Mouse (Mus musculus) cerebellum, adult 18-20 months (tissue): ENCODE data around the gene Arhgdia.

Experiments
- DNase-seq, 2 experiments: peaks; one replicate each; pipeline ENCODE4 v3.0.0; 2021

Arhgdia gene

DNA sequence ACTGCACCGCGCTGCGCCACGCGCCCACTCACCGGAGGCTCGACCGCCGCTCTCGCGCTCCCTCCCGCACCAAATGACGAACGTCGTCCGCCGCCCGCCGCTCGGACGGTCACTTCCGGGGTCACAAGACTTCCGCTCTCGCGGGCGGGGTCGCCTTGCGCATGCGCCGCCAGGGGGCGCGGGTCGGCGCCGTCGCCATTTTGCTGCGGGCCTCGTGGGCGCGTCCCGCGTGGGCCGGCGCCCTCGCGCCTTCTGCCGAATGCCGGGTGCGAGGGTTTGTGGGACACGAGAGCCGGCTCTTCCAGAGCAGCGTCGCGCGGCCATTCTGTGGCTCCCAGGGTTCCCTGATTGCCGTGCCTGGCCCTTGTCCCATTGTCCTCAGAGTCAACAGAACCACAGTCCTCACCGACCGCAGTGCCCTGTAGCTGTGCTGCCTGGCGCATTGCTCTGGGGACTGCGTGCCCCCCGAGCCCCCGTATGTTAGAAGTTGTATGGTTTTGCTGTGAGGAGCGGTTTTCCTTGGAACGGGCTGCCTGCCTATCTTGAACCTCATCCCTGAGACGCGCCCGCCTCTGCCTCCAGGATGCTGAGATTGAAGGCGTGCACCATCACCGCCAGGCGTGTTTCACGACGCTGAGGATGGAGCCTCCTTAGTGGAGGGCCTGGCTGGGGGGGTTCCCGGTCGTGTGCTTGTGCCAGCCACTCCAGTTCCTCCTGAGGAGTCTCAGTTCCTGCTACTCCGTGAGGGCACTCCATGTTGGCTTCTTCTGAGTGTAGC lies at the start of gene Arhgdia:
Arhgdia (minus strand) TSS at position 135 of the 778 bp plus-strand sequence.
- DNase-seq = peak; percentile 83 to 92

GRCm38 (mm10) chr11:120630401-120630871 lies 49.0 kb upstream of the Arhgdia start:
- no peak for DNase-seq

GRCm38 (mm10) chr11:120629911-120630310 lies 48.5 kb upstream of the Arhgdia start:
- peak in 1 of 2 experiments; percentile 32 for DNase-seq

DNA sequence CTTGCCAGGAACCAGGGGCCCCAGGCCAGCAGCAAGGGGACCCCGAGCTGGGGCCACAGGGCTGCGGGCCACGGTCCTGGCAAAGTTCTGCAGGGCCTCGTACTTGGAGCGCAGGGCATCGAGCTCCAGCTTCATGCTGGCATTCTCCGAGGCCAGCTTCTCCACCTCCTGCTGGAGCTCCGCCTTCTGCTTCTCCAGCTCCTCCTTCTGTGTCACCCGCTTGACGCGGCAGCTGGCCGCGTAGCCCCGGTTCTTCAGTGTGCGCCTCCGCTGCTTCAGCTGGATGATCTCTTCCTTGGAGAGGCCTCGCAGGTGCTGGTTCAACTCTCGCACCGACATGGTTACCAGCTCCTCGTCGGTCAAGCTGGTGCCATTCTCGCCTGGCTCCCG lies 47.9 kb upstream of the Arhgdia start:
- DNase-seq = peak in 1 of 2 experiments; percentile 25

DNA sequence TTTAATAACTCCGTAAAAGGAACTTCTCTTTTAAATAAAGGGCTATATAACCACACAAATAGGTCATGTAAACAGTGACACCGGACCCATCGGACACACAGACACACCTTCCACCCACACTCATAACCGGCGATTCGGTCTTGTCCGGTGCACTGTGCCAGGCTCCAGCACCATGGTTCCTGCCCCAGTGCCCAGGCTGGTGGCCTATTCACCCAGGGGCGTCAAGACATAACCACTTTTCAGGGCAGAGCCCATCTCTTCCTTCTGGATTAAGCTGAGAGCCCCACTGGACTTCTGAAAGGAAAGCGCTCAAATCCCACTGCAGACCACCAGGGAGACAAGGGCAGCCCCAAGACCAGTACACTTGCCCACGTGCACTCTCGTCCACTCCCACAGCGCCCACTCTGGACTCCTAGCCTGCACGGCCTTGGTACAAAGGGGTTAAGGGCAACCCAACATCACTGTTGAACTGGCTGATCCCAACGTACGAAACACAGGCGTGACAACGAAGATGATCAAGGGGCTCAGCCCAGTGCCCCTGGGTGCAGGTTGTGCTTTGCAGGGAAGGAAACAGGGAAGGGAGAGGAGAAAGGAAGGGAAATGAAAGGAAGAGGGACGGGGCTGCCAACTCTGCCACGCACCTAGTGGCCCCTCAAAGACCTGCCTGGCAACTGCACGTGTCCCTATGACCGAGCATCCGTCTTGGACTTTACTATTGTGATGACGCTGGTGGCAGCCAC lies 47.3 kb upstream of the Arhgdia start:
- no peak for DNase-seq

DNA sequence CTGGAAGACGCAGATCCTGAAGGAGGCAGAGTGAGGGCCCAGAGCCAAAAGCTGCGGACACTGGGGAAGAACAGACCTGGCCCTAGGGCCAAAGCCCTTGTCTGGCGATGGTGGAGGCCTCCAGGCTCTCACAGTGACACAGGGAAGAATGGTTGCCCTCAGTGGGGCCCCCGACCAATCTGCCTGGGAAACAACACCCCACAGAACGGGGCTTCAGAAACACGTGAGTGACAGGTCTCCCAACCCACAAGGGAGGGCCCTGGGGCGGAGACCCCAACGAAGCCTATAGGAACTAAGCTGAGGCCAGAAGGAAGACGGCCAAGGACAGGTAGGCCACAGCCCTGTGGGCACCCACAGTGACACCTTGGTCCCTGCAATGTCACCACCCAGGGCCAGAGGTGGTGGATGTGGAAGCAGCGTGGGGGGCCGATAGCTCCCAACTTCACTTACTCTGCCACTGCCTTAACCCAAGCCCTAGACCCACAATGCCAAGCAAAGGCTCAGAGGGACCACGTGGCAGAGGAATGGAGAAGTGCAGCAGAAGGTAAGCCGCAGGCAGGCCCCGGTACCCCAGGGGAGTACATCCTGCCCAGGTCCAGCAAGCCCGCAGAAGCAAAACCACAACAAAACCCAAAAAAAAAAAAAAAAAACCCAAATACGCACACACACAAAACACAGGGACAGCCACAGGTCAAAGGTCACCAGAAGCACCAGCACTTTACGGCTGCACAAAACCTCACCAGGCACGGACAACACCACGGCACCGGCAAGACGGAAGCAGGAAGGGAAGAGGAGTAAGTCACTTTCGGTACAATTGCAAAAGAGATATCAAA lies 46.3 kb upstream of the Arhgdia start:
- DNase-seq = peak in 1 of 2 experiments; percentile 19

GRCm38 (mm10) chr11:120626785-120627467 lies 45.5 kb upstream of the Arhgdia start:
- no peak for DNase-seq

GRCm38 (mm10) chr11:120625152-120625775 lies 43.8 kb upstream of the Arhgdia start, which contains the start of gene Sirt7:
Gene Sirt7 (minus strand): TSS chr11:120625240.
- no peak for DNase-seq

- peak; percentile 87 to 90 for DNase-seq
Measured at GRCm38 (mm10) chr11:120624680-120625111, 43.3 kb upstream of the Arhgdia start.

- DNase-seq = peak; percentile 64 to 65
Measured at GRCm38 (mm10) chr11:120623961-120624679, 42.7 kb upstream of the Arhgdia start.

- no peak for DNase-seq
Measured at GRCm38 (mm10) chr11:120622805-120623204, 41.4 kb upstream of the Arhgdia start.

- no peak for DNase-seq
Measured at GRCm38 (mm10) chr11:120620195-120620594, 38.8 kb upstream of the Arhgdia start.

DNA sequence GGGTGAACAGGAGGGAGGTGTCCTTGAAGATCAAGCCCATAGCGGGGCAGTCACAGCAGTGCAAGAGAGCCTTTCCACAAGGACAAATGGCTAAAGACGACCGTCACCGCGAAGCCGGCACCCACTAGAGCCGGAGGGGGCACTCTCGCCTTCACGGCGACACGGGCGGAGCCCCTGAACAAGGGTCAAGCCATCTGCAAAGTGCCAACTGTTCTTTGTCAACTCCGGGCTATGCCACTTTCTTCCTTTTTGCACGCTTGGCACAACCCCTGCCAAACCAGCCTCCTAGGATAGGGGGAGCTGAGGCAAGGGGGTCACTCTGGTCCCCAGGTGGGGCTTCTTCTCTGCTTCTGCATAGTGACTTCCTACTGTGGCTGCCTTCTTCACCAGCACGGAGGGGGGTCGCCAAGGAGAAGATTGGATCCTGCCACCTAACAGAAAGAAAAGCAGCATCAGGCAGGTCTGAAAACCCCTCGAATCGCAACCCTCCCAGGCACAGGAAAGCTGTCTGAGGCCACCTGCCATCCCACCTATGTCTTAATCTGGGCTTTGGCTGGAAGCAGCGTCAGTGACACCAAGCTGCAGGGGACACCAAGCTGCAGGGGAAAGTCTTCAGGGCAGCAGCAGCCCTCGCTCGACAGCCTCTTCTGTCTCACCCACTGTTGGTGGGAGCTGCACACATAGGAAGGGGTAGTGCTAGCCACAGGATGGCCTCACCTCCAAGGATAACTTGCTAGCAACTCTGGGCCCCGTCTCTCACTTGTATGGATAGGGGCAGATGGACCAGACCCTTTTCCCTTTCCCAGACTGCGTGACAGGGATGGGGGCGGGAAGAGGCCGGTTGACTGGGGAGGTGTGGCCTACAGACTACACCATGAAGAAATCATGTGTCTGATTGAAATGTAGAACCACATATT lies 37.5 kb upstream of the Arhgdia start:
- peak in 1 of 2 experiments; percentile 26 for DNase-seq

DNA sequence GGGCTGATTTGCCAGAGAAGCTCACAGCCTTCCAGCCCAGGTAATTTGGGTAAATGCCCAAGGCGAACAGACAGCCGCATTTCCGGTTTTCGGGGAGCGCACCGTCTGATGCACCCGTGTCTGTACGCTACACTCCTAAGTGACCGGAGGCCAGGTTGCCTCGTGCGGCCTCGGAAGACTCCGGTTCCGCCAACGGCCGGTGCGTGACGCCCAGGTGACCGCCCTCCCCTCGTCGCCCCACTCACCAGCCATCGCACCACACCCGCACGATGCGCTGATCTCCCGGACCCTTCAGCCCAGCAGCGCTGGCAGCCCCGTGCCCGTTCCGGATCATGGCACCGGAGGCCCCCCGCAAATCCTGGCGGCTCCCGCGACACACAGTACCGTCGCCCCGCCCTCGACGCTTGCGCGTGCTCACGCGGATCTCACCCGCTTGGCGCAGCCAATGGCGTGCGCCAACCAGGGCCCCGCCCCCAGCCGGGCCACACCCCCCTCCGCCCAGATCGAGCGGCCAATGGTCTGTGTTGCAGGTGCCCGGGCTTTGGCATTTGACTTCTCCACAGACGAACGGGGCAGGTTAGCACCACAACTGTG lies 36.2 kb upstream of the Arhgdia start, which contains the start of gene Pcyt2:
Pcyt2 (minus strand) TSS at position 418 of the 594 bp plus-strand sequence.
- DNase-seq = peak; percentile 94 to 95

DNA sequence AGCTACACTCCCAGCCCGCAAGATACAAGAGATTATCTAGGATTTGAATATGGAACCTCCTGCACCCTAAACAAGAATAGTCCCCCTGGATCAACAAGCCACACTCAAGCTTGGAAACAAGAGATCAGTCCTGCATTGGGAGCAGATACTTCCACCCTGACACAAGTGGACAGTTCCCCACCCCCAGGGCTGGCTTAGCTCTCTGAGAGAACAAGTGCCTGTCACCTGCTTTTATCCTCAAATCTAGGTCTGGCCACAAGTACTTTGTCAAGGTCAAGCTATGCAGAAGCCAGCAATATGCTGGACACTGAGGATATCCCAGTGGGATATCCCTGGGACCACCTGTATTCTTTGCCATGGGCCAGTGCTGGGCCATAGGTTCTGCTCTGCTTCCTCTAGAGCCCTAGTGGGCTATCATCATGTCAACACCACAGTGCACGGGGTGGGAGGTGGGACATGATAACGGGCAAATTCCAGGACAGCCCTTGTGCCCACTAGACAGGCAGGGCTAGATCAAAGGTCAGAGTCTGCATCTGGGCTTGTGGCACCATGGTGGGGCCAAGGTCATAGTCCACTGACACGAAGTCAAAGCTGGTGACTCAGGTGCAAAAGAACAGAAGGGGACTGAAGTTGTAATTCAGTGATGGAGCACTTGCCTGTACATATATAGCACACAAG lies 35.3 kb upstream of the Arhgdia start:
- peak in 1 of 2 experiments; percentile 20 for DNase-seq

DNA sequence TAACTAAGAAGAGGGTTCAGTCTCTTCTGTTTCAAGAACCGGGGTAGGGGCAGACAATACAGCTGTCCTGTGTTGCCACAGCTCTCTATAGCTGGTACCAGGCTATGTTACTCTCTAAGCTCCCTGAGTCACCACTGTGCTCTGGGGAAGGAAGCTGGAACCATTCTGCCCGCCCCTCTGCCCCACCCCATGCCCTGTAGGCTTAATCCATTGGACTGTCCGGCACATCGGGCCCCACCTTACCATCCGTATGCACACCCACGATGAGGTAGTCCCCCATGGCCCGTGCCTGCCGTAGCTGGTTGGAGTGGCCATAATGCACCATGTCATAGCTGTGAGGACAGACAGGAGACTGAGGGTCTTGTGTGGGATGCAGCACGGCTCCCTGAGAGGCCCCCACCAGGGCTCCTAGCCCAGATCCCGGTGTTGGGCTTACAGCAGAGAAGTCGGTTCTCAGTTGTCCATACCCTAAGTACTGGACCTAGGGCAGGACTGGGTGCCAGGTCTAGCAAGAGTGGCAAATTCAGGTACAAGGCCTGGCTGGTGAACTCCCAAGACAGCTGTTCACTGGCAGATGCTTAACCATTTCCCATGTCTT lies 34.3 kb upstream of the Arhgdia start:
- DNase-seq = peak in 1 of 2 experiments; percentile 20

GRCm38 (mm10) chr11:120615167-120615566 lies 33.7 kb upstream of the Arhgdia start:
- DNase-seq = peak in 1 of 2 experiments; percentile 22

- peak in 1 of 2 experiments; percentile 33 for DNase-seq
Measured at GRCm38 (mm10) chr11:120613976-120614375, 32.6 kb upstream of the Arhgdia start.
